Mouse (Mus musculus): ENCODE data around the gene Mospd3.

- TF ChIP-seq CTCF (IDR thresholded peaks at IDR 0.05; ENCODE audit: low read depth, low read length) (no peak), POLR2A (IDR thresholded peaks at IDR 0.05; ENCODE audit: insufficient read depth, low read length) (no peak)
These were observed 32.7 kb upstream of the Mospd3 start for GRCm38 (mm10) chr5:137633397-137634084.
